Mouse (Mus musculus) splenic B cell, adult 2 months (primary cell): ENCODE results near the gene Slc17a5.
"Not testable (repeated sequence)": the region's sequence is repeated elsewhere in the genome, so short reads cannot be mapped to it uniquely, and the experiment has no call there.

ENCODE experiments used
- DNase-seq: peaks from one replicate; pipeline ENCODE4 v3.0.0-alpha.2; 2011; ENCODE audit warnings: low read depth, low spot score
- H3K27me3 ChIP-seq: 2 replicates; pipeline ENCODE4 v1.6.1; 2012; ENCODE audit warnings: mild to moderate bottlenecking, low read length, moderate library complexity, mixed read lengths; ENCODE audit not compliant: control insufficient read depth, poor library complexity, insufficient read depth, severe bottlenecking
- H3K36me3 ChIP-seq: 2 replicates; pipeline ENCODE4 v1.6.1; 2012; ENCODE audit warnings: mild to moderate bottlenecking, low read length, moderate library complexity, mixed read lengths; ENCODE audit not compliant: control insufficient read depth, poor library complexity, insufficient read depth, severe bottlenecking

Slc17a5 gene

DNA sequence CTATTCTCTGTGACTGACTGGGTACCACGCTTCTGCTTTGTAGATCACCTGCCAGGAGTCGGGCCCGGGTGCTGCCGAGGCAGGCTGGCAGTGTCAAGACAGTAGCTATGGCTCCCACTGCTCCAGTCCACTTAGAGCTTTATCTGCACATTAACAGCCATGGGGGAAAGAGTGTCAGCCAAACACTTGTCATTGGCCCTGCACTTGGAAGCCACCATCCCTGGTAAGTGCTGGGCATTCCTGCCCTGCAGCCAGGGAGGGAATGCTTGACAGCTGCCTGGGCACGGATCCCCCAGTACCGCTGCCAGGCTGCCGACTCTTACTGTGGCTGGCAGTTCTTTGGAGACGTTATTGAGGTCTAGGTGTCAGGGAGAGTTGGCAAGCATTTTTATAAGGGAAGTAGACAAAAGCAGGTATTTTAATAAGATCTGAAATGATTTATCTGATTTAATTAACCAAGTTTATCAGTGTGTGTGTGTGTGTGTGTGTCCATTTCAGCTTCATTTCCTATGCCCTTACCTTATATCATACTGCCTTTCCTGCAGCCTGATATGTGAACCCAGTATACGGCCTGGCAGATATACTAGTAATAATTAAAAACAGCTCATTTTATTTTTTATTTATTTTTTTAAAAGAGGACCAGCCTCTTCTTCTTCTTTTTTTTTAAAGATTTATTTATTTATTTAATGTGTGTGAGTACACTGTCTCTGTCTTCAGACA lies 50.5 kb downstream of the Slc17a5 start:
- Histone ChIP-seq H3K27me3 (no peaks in the 10 kb centered on the region; the same call in 1 of the 2 replicates), H3K36me3 (no peaks in the 10 kb centered on the region)
- DNase-seq, result no peak

GRCm38 (mm10) chr9:78534606-78535005 lies 53.2 kb downstream of the Slc17a5 start:
- no peaks in the 10 kb centered on the region for H3K36me3 ChIP-seq
- H3K27me3 ChIP-seq, result no peaks in the 10 kb centered on the region; the same call in 1 of the 2 replicates
- DNase-seq, result no peak

DNA sequence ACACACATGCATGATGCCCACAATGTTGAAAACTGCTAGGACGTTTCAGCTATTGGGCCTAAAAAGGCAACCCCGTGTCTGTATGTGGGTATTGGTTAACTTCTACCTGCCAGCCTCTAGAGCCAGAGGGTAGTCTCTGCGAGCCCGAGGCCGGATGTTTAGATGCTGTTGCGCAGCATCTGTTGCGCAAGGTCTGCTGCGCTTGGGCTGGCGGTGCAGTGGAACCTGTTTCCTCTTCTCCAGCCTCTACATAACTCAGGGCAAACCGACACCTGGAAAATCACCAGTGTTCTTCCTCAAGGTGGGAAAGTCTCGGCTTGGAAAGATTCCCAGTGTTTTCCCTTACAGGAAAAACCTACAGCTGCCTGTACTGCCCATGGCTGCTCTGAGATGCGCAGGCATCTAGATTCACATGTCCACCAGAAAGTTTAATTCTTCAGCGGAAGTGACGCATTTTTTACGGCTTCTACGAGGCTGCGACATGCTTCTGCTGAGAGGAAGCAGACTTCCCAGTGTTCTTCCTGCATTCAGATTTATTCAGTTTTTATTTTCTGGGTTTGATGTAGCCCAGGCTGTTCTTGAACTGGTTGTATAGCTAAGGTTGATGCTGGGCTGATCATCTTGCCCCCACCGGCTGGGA lies 54.4 kb downstream of the Slc17a5 start:
- peak; percentile 58 for DNase-seq
- Histone ChIP-seq H3K36me3 (no peaks in the 10 kb centered on the region), H3K27me3 (no peaks in the 10 kb centered on the region; the same call in 1 of the 2 replicates)

- no peak for DNase-seq
- no peaks in the 10 kb centered on the region for H3K36me3 ChIP-seq
- H3K27me3 ChIP-seq, result no peaks in the 10 kb centered on the region; the same call in 1 of the 2 replicates
Observed at GRCm38 (mm10) chr9:78532341-78532819, 55.5 kb downstream of the Slc17a5 start.

DNA sequence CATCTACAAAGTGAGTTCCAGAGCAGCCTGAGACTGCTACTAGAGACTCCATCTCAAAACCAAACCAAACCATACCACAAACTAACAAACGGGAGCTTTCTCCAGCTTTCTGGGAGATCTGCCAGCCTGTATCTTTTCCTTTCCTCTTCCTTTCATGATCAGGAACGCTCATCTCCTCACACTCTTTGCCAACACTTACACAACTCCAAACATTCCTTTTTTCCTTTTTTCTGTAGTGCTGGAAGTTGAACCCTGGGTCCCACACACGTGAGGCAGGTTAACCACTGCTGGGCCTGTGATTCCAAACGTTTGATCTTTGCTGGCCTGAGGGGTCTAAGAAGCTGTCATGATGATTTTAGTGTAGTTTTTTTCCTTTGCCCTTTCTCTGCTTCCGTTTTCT lies 56.0 kb downstream of the Slc17a5 start:
- Histone ChIP-seq H3K36me3 (no peaks in the 10 kb centered on the region), H3K27me3 (no peaks in the 10 kb centered on the region; the same call in 1 of the 2 replicates)
- no peak for DNase-seq

DNA sequence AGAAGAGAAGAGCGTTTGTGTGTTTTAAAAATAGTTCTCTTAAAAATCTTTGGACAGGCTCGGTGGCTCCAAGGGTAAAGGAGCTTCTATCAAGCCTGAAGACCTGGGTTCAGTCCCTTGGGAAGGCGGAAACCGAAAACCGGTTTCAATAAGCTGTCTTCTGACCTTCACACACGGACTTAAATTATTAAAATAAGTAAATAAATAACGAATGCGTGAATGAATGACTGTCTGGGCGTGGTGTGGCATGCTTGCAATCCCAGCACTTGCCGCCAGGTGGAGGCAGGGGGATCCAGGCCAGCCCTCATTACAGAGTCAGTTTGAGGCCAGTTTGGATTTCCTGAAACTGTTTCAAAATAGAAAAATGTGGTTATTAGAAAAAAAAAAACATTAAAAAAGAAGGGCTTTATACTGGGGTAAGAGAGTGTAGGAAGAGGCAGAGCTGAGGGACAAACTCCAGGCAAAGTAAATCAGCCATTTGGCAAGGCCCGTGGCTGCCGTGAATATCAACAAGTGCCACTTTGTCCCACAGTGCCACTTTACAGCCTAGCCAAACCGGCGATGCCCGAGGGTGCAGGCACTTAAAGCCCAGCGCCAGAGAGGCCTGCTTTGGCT lies 60.0 kb downstream of the Slc17a5 start:
- peak; percentile 85 for DNase-seq
- Histone ChIP-seq H3K36me3 (no peaks in the 10 kb centered on the region), H3K27me3 (no peaks in the 10 kb centered on the region)

- Histone ChIP-seq H3K27me3 (no peaks in the 10 kb centered on the region), H3K36me3 (no peaks in the 10 kb centered on the region)
- peak; percentile 86 for DNase-seq
Observed at GRCm38 (mm10) chr9:78527301-78527761, 60.5 kb downstream of the Slc17a5 start.

DNA sequence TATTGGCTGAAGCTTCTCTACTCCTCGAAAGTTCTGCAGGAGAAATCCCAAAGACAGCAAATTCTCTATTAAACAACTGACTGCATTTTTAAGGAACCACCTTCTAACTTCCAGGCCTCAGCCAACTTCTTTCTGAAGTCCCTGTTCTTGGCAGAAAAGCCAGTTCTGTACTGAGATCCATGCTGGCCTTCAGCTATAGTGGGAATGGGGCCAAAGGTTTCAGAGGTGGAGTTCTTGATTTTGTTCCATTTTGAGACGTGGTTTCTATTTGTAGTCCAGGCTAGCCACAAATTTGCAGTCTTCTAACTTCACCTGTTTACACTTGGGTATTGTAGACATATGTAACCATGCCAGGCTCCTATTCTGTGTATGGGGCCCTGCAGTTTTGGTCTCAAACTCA lies 61.6 kb downstream of the Slc17a5 start:
- DNase-seq, result no peak
- Histone ChIP-seq H3K36me3 (no peaks in the 10 kb centered on the region), H3K27me3 (no peaks in the 10 kb centered on the region)

DNA sequence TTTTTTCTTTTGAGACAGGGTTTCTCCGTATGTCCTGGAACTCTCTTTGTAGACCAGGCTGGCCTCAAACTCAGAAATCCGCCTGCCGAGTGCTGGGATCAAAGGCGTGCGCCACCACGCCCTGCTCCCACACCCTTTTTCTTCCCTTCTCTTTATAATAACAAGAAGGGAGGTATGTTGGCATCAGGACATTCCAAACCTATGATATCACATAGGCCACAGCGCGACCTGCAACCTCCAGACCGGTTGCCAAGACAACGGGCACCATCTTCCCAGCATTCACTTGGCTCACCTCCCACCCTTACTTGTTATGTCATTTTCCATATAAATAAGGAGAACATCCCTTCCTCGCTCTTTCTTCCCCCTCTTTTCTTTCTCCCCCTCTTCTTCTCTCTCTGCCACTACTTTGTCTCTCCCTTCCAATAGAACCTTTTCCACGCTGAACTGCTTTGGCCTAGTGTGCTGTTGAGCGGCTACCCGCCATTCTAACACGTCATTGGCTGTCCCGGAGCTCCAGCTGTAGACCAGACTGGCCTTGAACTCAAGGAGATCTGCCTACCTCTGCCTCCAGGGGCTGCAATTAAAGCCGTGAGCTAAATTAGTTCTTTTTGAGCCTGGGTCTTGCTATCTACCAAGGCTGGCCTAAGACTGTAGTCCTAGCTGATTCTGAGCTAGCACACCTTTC lies 62.2 kb downstream of the Slc17a5 start:
- Histone ChIP-seq H3K27me3 (no peaks in the 10 kb centered on the region), H3K36me3 (no peaks in the 10 kb centered on the region)
- no peak for DNase-seq

DNA sequence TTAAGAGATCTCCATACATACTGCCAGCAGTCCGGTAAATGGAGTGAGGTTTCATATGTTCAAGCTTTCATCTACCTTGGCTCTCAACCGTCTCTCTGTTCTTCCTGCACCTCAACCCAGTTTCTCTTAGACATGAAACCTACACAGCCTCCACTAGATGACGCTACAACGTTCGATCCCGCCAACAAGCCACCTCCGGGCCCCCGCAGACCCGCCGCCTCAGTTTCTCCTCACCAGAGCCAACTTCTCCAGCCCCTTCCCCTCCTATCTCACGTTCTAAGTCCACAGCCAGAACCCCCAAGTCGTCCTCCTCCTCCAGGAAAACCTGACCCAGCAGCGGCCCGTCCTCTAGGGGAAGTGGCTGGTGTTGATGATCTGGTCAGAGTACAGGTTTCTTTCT lies 66.2 kb downstream of the Slc17a5 start:
- H3K27me3 ChIP-seq, result no peaks in the 10 kb centered on the region
- no peaks in the 10 kb centered on the region for H3K36me3 ChIP-seq
- DNase-seq, result peak; percentile 68

DNA sequence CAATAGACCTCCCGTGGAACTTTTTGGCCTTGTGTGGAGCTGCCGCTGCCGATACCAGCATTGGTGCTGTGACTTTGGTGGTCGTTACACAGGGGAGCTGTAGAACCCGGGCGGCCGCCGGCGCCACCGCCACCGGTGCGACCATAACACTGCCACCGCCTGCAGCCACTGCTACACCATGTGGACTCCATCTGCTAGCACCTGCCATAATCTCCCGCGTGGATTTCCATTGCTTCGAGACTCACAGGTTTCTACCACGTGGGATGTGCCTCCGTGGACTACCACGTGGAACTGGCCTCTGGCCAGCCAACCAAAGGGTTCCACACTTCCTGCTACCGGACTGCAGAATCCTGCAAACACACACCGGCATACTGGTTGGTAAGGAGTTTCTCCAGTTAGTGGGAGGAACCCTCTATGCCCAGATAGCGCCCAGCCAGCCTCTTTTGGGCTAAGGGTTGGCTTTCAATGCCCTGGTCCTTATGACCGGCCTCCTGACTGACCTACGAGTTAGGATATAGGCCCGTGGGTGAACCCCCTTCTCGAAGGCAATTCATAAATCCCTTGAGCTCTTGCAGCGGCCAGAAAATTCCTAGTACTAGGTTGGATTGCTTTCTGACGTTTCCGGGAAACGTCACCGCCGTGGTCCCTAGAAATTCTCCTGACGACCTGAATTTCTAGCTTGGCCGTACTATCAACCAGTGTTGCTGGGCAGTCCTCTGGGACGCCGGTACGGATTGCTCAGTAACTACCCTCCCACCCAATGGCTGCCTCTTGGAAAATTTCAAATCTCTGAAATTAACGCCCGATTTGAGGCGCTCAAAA lies 66.8 kb downstream of the Slc17a5 start:
- no peaks in the 10 kb centered on the region for H3K36me3 ChIP-seq
- DNase-seq, result peak; percentile 41

DNA sequence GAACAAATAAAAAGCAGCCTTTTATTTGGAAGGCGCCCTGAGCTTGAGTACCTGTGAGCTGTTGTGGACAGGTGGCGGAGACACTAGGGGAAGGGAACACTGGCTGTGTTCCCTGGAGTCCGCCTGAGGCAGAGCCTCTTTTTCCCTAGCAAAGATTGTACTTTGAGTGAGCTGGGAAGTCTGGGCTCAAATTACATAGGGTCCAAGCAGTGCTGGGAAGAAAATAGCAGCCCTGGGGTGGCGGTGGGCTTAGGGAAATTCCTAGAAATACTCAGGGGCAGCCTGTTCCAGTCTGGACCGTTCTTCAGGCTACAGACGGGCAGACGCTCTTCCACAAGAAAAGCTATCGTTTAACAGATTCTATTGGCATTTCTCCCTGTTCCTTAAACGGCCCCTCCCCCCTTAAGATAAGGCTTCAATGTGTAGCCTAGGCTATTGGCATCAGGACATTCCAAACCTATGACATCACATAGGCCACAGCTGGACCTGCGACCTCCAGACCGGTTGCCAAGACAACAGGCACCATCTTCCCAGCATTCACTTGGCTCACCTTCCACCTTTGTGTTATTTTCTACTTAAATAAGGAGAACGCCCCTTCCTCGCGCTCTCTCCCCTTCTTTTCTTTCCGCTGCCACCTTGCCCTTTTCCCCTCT lies 67.6 kb downstream of the Slc17a5 start:
- no peak for DNase-seq
- Histone ChIP-seq H3K27me3 (no peaks in the 10 kb centered on the region), H3K36me3 (no peaks in the 10 kb centered on the region)

More for the DNA sequence above, 66.8 kb downstream of the Slc17a5 start:
- no peaks in the 10 kb centered on the region for H3K27me3 ChIP-seq

DNA sequence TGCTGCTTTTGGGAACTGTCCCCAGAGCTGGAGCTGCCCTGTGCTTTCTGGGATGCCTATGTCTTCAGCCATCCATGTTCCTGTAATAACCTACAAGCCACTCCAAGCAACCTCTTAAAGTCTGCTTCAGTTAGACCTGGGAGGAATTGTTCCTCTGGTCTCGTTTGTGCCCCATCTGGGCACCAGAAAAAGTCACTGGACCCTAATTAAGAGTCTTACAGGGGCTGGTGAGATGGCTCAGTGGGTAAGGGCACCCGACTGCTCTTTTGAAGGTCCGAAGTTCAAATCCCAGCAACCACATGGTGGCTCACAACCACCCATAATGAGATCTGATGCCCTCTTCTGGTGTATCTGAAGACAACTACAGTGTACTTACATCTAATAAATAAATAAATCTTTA lies 70.6 kb downstream of the Slc17a5 start:
- H3K36me3 ChIP-seq, H3K27me3 ChIP-seq, DNase-seq: not testable (repeated sequence)
